Mouse (Mus musculus): ENCODE results near the gene Dtx3. TPM values are rescaled to one million over a fixed set of nuclear protein-coding genes. Genes with fewer than 3 reads are reported as not detected.

Gene Dtx3
- polyA plus RNA-seq, 1 experiment from 2014 or later, result 223 TPM

DNA sequence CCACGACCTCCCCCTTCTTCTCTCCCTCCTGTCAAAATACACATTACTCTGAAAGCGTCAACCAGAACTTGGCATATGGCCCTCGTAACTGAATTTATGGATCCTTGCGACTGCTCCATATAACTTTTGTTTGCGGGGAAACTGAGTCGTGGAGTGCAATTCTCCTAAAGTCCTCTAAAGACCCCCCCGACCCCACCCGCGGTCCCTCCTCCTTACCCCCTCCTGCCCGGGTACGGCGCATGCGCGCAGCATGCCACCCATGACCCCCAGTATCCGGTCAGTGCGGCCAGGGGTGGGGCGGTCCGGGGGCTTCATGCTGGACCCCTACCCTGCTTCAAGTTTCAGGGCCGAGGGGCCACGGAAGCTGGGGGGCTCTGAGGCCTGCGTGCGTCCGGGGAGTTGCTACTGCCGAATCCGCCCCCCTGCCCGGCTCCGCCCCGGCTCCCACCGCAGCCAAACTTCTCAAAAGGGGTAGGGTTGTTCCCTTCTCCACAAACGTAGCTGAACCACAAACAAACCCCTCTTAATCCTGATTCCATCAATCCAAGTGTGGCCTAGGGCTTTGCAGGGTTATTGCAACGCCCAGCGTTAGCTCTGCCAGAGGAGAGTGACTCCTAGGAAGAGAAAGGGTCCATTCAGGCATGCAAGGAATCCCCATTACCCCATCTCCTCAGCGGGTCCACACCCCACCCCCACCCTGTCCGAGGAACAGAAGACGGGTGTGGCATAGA, 5.7 kb downstream of the Dtx3 start, which contains the start of gene Arhgef25:
Gene Arhgef25 (minus strand): TSS at position 433 of the 731 bp plus-strand sequence.
- Histone ChIP-seq H3K4me1 (replicated peaks; ENCODE audit: control insufficient read depth, insufficient read depth, low read length) (peaks cover 24% of the 10 kb centered on the region), H3K9me3 (ENCODE audit: control insufficient read depth, low read length) (no peaks in the 10 kb centered on the region), H3K36me3 (replicated peaks; ENCODE audit: control insufficient read depth, insufficient read depth) (peaks cover 32% of the 10 kb centered on the region), H3K27ac (peak within 1 kb of the TSS; percentile 69), H3K4me2 (replicated peaks) (peak within 1 kb of the TSS; percentile 99), H3K9ac (peak within 1 kb of the TSS; percentile 82), H3K27me3 (ENCODE audit: control insufficient read depth, insufficient read depth, low read length) (no peaks in the 10 kb centered on the region), H3K4me3 (replicated peaks; ENCODE audit: low read length) (peak within 1 kb of the TSS; percentile 65)
- WGBS, result 2% methylated on average over 35 of the region's 35 CpGs
- no peak for ATAC-seq (ENCODE audit: low FRiP score)
- DNase-seq (ENCODE audit: low spot score), result no peak

DNA sequence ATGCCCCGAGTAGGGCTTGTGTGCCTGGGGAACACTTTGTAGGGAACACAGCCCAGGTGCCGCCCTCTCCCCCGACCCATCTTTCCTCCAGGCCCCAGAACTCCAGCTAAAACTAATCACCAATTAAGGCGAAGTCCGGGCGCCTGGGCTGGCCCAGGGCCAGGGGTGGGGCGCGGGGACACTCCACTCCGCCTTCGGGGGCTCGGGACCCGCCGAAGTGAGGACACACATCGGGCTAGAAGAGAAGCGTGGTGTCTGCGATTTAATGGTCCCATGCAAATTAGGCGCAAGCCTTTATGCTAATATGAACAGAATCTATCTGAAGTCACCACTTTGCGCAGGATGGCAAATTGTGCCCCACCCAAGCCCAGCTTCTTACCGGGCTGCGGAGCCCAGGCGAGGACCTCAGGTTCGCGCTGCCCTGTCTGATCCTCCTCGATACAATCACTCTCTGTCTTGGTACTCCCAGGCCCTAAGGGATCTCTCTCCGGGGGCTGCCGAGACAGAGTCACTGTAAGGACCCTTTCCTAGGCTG, 6.3 kb downstream of the Dtx3 start:
- Histone ChIP-seq H3K4me2 (replicated peaks) (peak overlapping the region; percentile 99), H3K4me3 (replicated peaks; ENCODE audit: low read length) (peak overlapping the region; percentile 65), H3K4me1 (replicated peaks; ENCODE audit: control insufficient read depth, insufficient read depth, low read length) (peaks cover 19% of the 10 kb centered on the region), H3K36me3 (replicated peaks; ENCODE audit: control insufficient read depth, insufficient read depth) (peaks cover 32% of the 10 kb centered on the region), H3K27me3 (ENCODE audit: control insufficient read depth, insufficient read depth, low read length) (no peaks in the 10 kb centered on the region), H3K9ac (peak overlapping the region; percentile 82), H3K27ac (peak overlapping the region; percentile 69), H3K9me3 (ENCODE audit: control insufficient read depth, low read length) (no peaks in the 10 kb centered on the region)
- ATAC-seq (ENCODE audit: low FRiP score) (peak; percentile 11; the same call in 1 of the 2 replicates), DNase-seq (ENCODE audit: low spot score) (no peak)
- WGBS, result under 1% methylated on average over 26 of the region's 26 CpGs

DNA sequence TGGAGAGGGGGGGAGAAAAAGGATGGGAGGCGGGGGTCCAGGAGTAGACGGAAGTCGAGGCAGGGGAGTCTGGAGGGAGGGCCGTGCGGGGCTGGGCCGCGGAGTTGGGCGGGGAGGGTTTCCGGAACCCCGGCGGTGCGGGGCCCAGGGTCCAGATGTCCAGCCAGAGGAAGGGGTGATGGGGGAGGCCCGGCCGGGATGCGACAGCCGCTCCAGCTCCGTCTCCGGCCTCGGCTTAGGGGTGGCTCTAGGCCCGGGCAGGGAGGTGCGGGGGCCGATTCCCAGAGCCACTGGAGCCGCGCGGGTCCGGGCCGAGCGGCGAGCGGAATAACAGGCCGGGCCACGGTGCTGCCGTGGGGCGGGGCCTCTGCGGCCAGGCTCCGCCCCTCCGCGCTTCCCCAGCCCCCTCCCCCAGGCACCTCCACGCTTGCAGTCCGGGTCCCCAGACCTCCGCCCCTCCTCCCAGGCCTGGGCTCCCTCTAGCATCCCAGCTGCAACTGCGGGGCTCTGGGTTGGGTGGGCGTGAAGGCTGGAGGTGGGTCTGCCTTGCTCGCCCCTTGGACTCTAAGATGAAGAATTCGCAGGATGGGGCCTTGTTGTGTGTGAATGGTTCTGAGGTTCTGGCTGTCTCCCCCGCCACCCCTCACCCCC, 6.9 kb downstream of the Dtx3 start:
- Histone ChIP-seq H3K4me3 (replicated peaks; ENCODE audit: low read length) (peak overlapping the region; percentile 65), H3K4me2 (replicated peaks) (peak overlapping the region; percentile 99), H3K9me3 (ENCODE audit: control insufficient read depth, low read length) (no peaks in the 10 kb centered on the region), H3K36me3 (replicated peaks; ENCODE audit: control insufficient read depth, insufficient read depth) (peaks cover 32% of the 10 kb centered on the region), H3K4me1 (replicated peaks; ENCODE audit: control insufficient read depth, insufficient read depth, low read length) (peaks cover 24% of the 10 kb centered on the region), H3K27me3 (ENCODE audit: control insufficient read depth, insufficient read depth, low read length) (no peaks in the 10 kb centered on the region), H3K27ac (peak overlapping the region; percentile 69), H3K9ac (peak overlapping the region; percentile 82)
- WGBS, result under 1% methylated on average over 31 of the region's 46 CpGs
- ATAC-seq (ENCODE audit: low FRiP score), result peak; percentile 81
- DNase-seq (ENCODE audit: low spot score), result peak; percentile 74

DNA sequence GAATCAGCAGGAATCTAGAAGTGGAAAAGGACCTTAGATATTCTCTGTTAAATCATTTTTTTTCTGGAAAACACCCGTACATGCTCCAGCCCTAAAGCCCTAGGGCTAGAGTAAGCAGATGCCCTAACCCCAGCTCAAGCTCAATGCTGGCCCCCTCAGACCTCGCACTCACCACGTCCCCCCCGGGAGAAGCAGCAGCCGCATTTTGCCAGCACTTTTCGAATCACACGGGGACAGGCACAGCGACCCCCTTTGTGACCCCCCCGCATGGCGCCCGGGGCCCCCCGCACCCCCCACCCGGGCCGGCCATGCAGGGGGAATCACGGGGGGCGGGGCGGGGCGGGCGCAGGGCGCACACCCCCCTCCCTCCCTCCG, 7.5 kb downstream of the Dtx3 start:
- H3K4me1 ChIP-seq (replicated peaks; ENCODE audit: control insufficient read depth, insufficient read depth, low read length), result peaks cover 26% of the 10 kb centered on the region
- ATAC-seq (ENCODE audit: low FRiP score) (no peak), DNase-seq (ENCODE audit: low spot score) (no peak)
- H3K4me2 ChIP-seq (replicated peaks), result peak overlapping the region; percentile 99
- H3K27me3 ChIP-seq (ENCODE audit: control insufficient read depth, insufficient read depth, low read length), result no peaks in the 10 kb centered on the region
- peak overlapping the region; percentile 65 for H3K4me3 ChIP-seq (replicated peaks; ENCODE audit: low read length)
- H3K9ac ChIP-seq, result peak overlapping the region; percentile 82
- WGBS, result under 1% methylated on average over 15 of the region's 21 CpGs
- peaks cover 31% of the 10 kb centered on the region for H3K36me3 ChIP-seq (replicated peaks; ENCODE audit: control insufficient read depth, insufficient read depth)
- H3K27ac ChIP-seq, result peak overlapping the region; percentile 69
- no peaks in the 10 kb centered on the region for H3K9me3 ChIP-seq (ENCODE audit: control insufficient read depth, low read length)

GRCm38 (mm10) chr10:127187371-127188078, 8.0 kb downstream of the Dtx3 start:
- Histone ChIP-seq H3K27ac (peak overlapping the region; percentile 69), H3K36me3 (replicated peaks; ENCODE audit: control insufficient read depth, insufficient read depth) (peaks cover 29% of the 10 kb centered on the region), H3K4me2 (replicated peaks) (peak overlapping the region; percentile 99), H3K27me3 (ENCODE audit: control insufficient read depth, insufficient read depth, low read length) (no peaks in the 10 kb centered on the region), H3K4me3 (replicated peaks; ENCODE audit: low read length) (peak overlapping the region; percentile 65), H3K9ac (peak overlapping the region; percentile 82), H3K4me1 (replicated peaks; ENCODE audit: control insufficient read depth, insufficient read depth, low read length) (peaks cover 26% of the 10 kb centered on the region), H3K9me3 (ENCODE audit: control insufficient read depth, low read length) (no peaks in the 10 kb centered on the region)
- WGBS, result 31% methylated on average over 10 of the region's 10 CpGs
- DNase-seq (ENCODE audit: low spot score) (no peak), ATAC-seq (ENCODE audit: low FRiP score) (0 out of 2 replicates have a peak, but pooled peaks have one; percentile 6)

DNA sequence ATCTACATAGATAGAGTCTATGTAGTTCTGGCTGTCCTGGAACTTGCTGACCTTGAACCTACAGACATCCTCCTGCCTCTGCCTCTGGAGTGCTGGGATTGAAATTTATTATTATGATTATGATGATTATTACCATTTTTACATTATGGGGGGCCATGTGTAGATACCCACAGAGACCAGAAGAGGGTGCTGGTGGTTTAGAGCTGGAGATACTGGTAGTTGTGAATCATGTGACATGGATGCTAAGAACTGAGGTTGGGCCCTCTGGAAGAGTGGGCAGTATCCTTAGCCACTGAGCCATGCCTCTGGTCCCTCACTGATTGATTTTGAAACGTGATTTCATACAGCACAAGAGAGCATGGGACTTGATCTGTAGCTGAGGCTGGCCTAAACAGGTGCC, 9.1 kb downstream of the Dtx3 start:
- no peak for DNase-seq (ENCODE audit: low spot score)
- H3K9me3 ChIP-seq (ENCODE audit: control insufficient read depth, low read length), result no peaks in the 10 kb centered on the region
- no peak overlapping the region for H3K9ac ChIP-seq
- H3K27ac ChIP-seq, result no peak overlapping the region
- 76% methylated on average over 1 of the region's 1 CpGs for WGBS
- no peak overlapping the region for H3K4me2 ChIP-seq (replicated peaks)
- peaks cover 21% of the 10 kb centered on the region for H3K36me3 ChIP-seq (replicated peaks; ENCODE audit: control insufficient read depth, insufficient read depth)
- ATAC-seq (ENCODE audit: low FRiP score), result no peak
- no peak overlapping the region for H3K4me3 ChIP-seq (replicated peaks; ENCODE audit: low read length)
- peaks cover 9% of the 10 kb centered on the region; the same call in 1 of the 2 replicates for H3K27me3 ChIP-seq (ENCODE audit: control insufficient read depth, insufficient read depth, low read length)
- peaks cover 26% of the 10 kb centered on the region for H3K4me1 ChIP-seq (replicated peaks; ENCODE audit: control insufficient read depth, insufficient read depth, low read length)

DNA sequence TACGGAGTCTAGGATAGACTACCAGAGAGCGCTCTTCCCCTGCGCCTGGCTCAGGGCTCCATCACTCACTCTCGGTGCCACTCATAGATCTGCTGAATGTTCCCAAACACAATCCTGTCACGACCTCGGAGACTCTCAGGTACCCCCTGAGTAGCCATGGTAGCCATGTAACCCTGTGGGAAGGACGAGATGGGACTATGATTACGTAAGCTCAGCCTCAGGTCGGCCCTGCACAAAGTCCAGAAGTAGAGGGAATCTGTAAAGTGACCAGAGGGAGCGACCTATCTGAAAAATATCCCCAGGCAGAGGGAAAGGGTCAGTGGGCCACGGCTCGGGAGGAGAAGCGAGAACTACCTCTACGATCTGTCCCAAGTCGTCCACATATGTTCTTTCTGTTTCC, 10.0 kb downstream of the Dtx3 start:
- no peak for DNase-seq (ENCODE audit: low spot score)
- Histone ChIP-seq H3K4me1 (replicated peaks; ENCODE audit: control insufficient read depth, insufficient read depth, low read length) (peaks cover 27% of the 10 kb centered on the region), H3K9ac (no peak overlapping the region)

DNA sequence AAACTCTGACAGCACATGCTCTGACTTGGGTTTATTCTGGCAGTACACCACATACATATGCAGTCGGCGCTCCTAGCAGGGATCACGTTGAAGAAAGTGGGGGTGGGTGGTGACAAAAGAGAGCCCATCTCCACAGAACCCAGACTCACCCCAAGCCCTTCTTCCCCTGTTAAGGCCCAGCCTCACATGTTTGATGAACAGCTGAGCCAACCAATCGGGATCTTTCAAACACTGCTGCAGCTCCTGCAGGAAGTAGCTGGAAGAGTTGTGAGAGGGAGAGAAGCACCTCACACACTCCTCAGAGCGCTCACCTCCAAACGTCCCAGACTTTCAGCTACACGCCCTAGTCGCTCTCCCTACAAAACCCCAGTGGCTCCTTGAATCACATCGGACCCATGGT, 10.4 kb downstream of the Dtx3 start:
- Histone ChIP-seq H3K27ac (no peak overlapping the region), H3K9ac (no peak overlapping the region), H3K9me3 (ENCODE audit: control insufficient read depth, low read length) (no peaks in the 10 kb centered on the region), H3K36me3 (replicated peaks; ENCODE audit: control insufficient read depth, insufficient read depth) (0 out of 2 replicates have a peak, but pooled peaks cover 9% of the 10 kb centered on the region), H3K27me3 (ENCODE audit: control insufficient read depth, insufficient read depth, low read length) (peaks cover 23% of the 10 kb centered on the region), H3K4me2 (replicated peaks) (no peak overlapping the region), H3K4me1 (replicated peaks; ENCODE audit: control insufficient read depth, insufficient read depth, low read length) (peaks cover 31% of the 10 kb centered on the region), H3K4me3 (replicated peaks; ENCODE audit: low read length) (no peak overlapping the region)
- DNase-seq (ENCODE audit: low spot score), result no peak
- 71% methylated on average over 9 of the region's 9 CpGs for WGBS
- no peak for ATAC-seq (ENCODE audit: low FRiP score)

More for the DNA sequence above, 10.0 kb downstream of the Dtx3 start:
- WGBS, result 91% methylated on average over 15 of the region's 15 CpGs
- no peak overlapping the region for H3K4me2 ChIP-seq (replicated peaks)
- ATAC-seq (ENCODE audit: low FRiP score), result no peak
- H3K27me3 ChIP-seq (ENCODE audit: control insufficient read depth, insufficient read depth, low read length), result peaks cover 19% of the 10 kb centered on the region
- H3K9me3 ChIP-seq (ENCODE audit: control insufficient read depth, low read length), result no peaks in the 10 kb centered on the region
- H3K27ac ChIP-seq, result no peak overlapping the region
- peaks cover 11% of the 10 kb centered on the region; the same call in 1 of the 2 replicates for H3K36me3 ChIP-seq (replicated peaks; ENCODE audit: control insufficient read depth, insufficient read depth)
- no peak overlapping the region for H3K4me3 ChIP-seq (replicated peaks; ENCODE audit: low read length)

GRCm38 (mm10) chr10:127183759-127184158, 11.8 kb downstream of the Dtx3 start:
- Histone ChIP-seq H3K27me3 (ENCODE audit: control insufficient read depth, insufficient read depth, low read length) (peaks cover 36% of the 10 kb centered on the region), H3K4me2 (replicated peaks) (peak overlapping the region; percentile 28), H3K36me3 (replicated peaks; ENCODE audit: control insufficient read depth, insufficient read depth) (0 out of 2 replicates have a peak, but pooled peaks cover 9% of the 10 kb centered on the region), H3K9ac (0 out of 2 replicates have a peak overlapping the region, but pooled peaks have one; percentile 20), H3K27ac (no peak overlapping the region), H3K4me1 (replicated peaks; ENCODE audit: control insufficient read depth, insufficient read depth, low read length) (peaks cover 27% of the 10 kb centered on the region), H3K9me3 (ENCODE audit: control insufficient read depth, low read length) (no peaks in the 10 kb centered on the region), H3K4me3 (replicated peaks; ENCODE audit: low read length) (no peak overlapping the region)
- no peak for DNase-seq (ENCODE audit: low spot score)
- ATAC-seq (ENCODE audit: low FRiP score), result no peak
- 14% methylated on average over 20 of the region's 20 CpGs for WGBS
